Mouse (Mus musculus) hindbrain, embryonic 11.5 days (tissue): ENCODE results near the gene Vill. TPM values are rescaled to one million over a fixed set of nuclear protein-coding genes. Genes with fewer than 3 reads are reported as not detected.

ENCODE experiments used
- ATAC-seq: fragments of 200-750 bp; cut with Nextera tagmentation; 2 replicates; pipeline ENCODE4 v1.8.0; 2017; ENCODE audit warnings: mild to moderate bottlenecking, moderate TSS enrichment, moderate library complexity; ENCODE audit not compliant: low FRiP score
- DNase-seq: peaks from one replicate; pipeline ENCODE4 v3.0.0-alpha.2; 2015; ENCODE audit warnings: low spot score
- H3K27ac ChIP-seq: fragments of 300-500 bp; sonication (generic); 2 replicates; pipeline ENCODE4 v1.5.1; 2014; ENCODE audit warnings: mild to moderate bottlenecking, low read depth, low read length
- H3K27me3 ChIP-seq: fragments of 300-500 bp; sonication (generic); 2 replicates; pipeline ENCODE4 v1.6.1; 2014; ENCODE audit warnings: mild to moderate bottlenecking, low read length, moderate library complexity, mixed read lengths; ENCODE audit not compliant: control insufficient read depth, insufficient read depth
- H3K36me3 ChIP-seq: fragments of 300-500 bp; sonication (generic); 2 replicates; pipeline ENCODE4 v1.6.1; 2014; ENCODE audit warnings: mild to moderate bottlenecking, low read length, moderate library complexity, mixed read lengths; ENCODE audit not compliant: control insufficient read depth, insufficient read depth
- H3K4me1 ChIP-seq: fragments of 300-500 bp; sonication (generic); replicated peaks from 2 replicates; pipeline ENCODE4 v1.6.1; 2014; ENCODE audit warnings: low read length, mixed read lengths; ENCODE audit not compliant: control insufficient read depth, insufficient read depth
- H3K4me2 ChIP-seq: fragments of 300-500 bp; sonication (generic); replicated peaks from 2 replicates; pipeline ENCODE4 v1.6.1; 2014; ENCODE audit warnings: mild to moderate bottlenecking, low read depth, low read length
- H3K4me3 ChIP-seq: fragments of 300-500 bp; sonication (generic); 2 replicates; pipeline ENCODE4 v1.5.1; 2014; ENCODE audit warnings: low read depth, low read length
- H3K9ac ChIP-seq: fragments of 300-500 bp; sonication (generic); 2 replicates; pipeline ENCODE4 v1.6.1; 2014; ENCODE audit warnings: low read depth, low read length
- H3K9me3 ChIP-seq: fragments of 300-500 bp; sonication (generic); 2 replicates; pipeline ENCODE4 v1.6.1; 2016; ENCODE audit warnings: low read length; ENCODE audit not compliant: control insufficient read depth
- WGBS: fragments of 180-500 bp; shearing (Covaris S2); extraction: QIAGEN DNeasy Blood & Tissue Kit; methylation state at CpG from one replicate; pipeline ENCODE4 v1.1.7; 2014; 5-methylcytosine and 5-hydroxymethylcytosine counted together
- polyA plus RNA-seq: library from polyadenylated mRNA; unstranded; fragments of >200 nt; fragmentation: Nextera tagmentation; extraction: Ambion mirVana; gene quantifications from 2 replicates; pipeline ENCODE4 v1.2.1, GENCODE M21; 2014

Gene Vill
- polyA plus RNA-seq, 1 experiment from 2014 or later: 7.5 TPM

GRCm38 (mm10) chr9:119032538-119032937 is 20.0 kb upstream of the Vill start:
- no peak overlapping the region for H3K27ac ChIP-seq
- H3K4me1 ChIP-seq: 0 out of 2 replicates have a peak, but pooled peaks cover 7% of the 10 kb centered on the region
- no peak overlapping the region for H3K4me3 ChIP-seq
- H3K36me3 ChIP-seq: no peaks in the 10 kb centered on the region
- ATAC-seq (no peak), DNase-seq (no peak)
- WGBS: 47% methylated on average over 9 of the region's 9 CpGs
- no peaks in the 10 kb centered on the region for H3K27me3 ChIP-seq
- H3K4me2 ChIP-seq: no peak overlapping the region
- no peaks in the 10 kb centered on the region for H3K9me3 ChIP-seq
- H3K9ac ChIP-seq: no peak overlapping the region

- ATAC-seq (peak; percentile 36), DNase-seq (peak; percentile 30)
- Histone ChIP-seq H3K9me3 (no peaks in the 10 kb centered on the region), H3K4me1 (0 out of 2 replicates have a peak, but pooled peaks cover 7% of the 10 kb centered on the region), H3K4me3 (no peak overlapping the region), H3K9ac (no peak overlapping the region), H3K36me3 (no peaks in the 10 kb centered on the region), H3K27me3 (no peaks in the 10 kb centered on the region), H3K27ac (no peak overlapping the region), H3K4me2 (no peak overlapping the region)
- WGBS: 70% methylated on average over 19 of the region's 19 CpGs
Observed at GRCm38 (mm10) chr9:119033111-119033921, 19.3 kb upstream of the Vill start.

DNA sequence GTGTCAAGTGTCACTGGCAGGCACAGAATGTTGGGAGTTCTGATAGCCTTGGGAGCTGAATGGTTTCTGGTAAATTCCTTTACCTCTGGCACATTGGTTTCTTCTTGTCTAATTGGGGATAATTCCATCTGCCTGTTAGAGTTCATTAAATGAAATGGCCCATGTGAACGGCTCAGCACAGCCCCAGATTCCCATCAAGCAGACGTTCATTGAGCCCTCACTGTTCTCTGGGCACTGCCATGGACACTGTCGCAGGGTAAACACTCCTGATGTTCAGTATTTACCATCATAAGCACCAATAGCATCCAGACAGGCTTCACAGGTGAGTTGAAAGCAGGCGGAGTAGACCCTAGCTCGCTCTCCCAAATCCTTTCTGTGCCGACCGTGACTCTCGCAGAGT is 18.5 kb upstream of the Vill start:
- Histone ChIP-seq H3K4me3 (no peak overlapping the region), H3K36me3 (no peaks in the 10 kb centered on the region), H3K4me1 (0 out of 2 replicates have a peak, but pooled peaks cover 7% of the 10 kb centered on the region), H3K9me3 (no peaks in the 10 kb centered on the region), H3K9ac (no peak overlapping the region), H3K27me3 (no peaks in the 10 kb centered on the region), H3K4me2 (no peak overlapping the region), H3K27ac (no peak overlapping the region)
- 85% methylated on average over 8 of the region's 8 CpGs for WGBS
- ATAC-seq: no peak
- no peak for DNase-seq

DNA sequence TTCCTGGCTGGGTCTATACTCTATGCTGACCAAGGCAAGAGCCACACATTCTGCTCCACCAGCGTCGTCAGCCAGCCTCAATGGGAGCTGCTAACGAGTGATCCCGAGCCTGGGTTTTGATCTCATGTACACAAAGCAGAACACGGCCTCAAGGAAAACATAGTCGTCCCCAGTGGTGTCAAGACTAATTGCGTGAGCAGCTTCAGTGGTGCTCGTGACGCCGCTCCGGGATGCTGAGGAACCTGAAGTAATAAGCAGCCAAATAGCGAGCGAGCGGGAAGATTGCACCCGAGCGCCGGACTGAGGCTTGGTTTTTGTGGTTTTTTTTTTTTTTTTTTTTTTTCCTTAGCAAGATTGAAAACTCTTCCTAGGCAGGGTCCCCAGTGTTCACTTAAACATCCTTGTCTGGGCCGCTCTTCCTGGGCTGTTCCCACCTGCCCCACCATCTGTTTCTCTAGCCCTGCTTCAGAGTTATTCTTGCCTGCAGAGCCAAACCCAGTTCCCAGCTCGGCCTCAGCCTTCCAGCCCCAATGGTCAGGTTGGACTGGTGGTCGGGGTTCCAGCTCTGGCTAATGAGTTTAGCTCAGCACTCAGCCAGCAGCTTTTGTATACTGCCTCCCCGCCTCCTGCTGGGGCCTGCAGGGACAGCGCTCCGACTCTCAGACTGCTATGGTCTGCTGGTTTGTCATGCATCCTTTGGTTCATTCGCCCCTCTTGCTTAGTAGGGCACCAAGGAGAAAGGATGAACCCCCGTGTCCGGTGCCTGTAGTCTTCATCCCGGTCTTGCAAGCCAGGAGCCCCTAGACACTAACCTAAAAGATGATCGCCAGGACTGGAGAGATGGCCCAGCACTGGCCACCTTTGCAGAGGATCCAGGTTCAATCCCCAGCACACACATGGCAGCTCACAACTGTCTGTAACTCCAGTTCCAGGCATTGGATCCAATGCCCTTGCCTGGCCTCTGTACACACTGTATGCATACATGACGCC is 17.6 kb upstream of the Vill start:
- ATAC-seq: no peak
- no peak overlapping the region for H3K4me3 ChIP-seq
- no peak overlapping the region for H3K9ac ChIP-seq
- WGBS: 75% methylated on average over 29 of the region's 29 CpGs
- H3K36me3 ChIP-seq: no peaks in the 10 kb centered on the region
- H3K27ac ChIP-seq: no peak overlapping the region
- H3K27me3 ChIP-seq: no peaks in the 10 kb centered on the region
- H3K4me2 ChIP-seq: no peak overlapping the region
- H3K4me1 ChIP-seq: 0 out of 2 replicates have a peak, but pooled peaks cover 7% of the 10 kb centered on the region
- no peaks in the 10 kb centered on the region for H3K9me3 ChIP-seq
- no peak for DNase-seq

GRCm38 (mm10) chr9:119035836-119036235 is 16.7 kb upstream of the Vill start:
- H3K4me1 ChIP-seq: 0 out of 2 replicates have a peak, but pooled peaks cover 7% of the 10 kb centered on the region
- no peak overlapping the region for H3K4me2 ChIP-seq
- no peaks in the 10 kb centered on the region for H3K9me3 ChIP-seq
- no peak overlapping the region for H3K27ac ChIP-seq
- no peaks in the 10 kb centered on the region for H3K27me3 ChIP-seq
- no peaks in the 10 kb centered on the region for H3K36me3 ChIP-seq
- no peak overlapping the region for H3K4me3 ChIP-seq
- DNase-seq (no peak), ATAC-seq (no peak)
- WGBS: 77% methylated on average over 7 of the region's 7 CpGs
- H3K9ac ChIP-seq: no peak overlapping the region

- WGBS: 87% methylated on average over 15 of the region's 15 CpGs
- no peak for ATAC-seq
- H3K36me3 ChIP-seq: no peaks in the 10 kb centered on the region
- H3K4me3 ChIP-seq: no peak overlapping the region
- no peak overlapping the region for H3K9ac ChIP-seq
- H3K27ac ChIP-seq: no peak overlapping the region
- H3K4me2 ChIP-seq: no peak overlapping the region
- no peak for DNase-seq
- no peaks in the 10 kb centered on the region for H3K27me3 ChIP-seq
- H3K9me3 ChIP-seq: no peaks in the 10 kb centered on the region
- H3K4me1 ChIP-seq: 0 out of 2 replicates have a peak, but pooled peaks cover 7% of the 10 kb centered on the region
Observed at GRCm38 (mm10) chr9:119037076-119037730, 15.4 kb upstream of the Vill start.

- Histone ChIP-seq H3K4me3 (no peak overlapping the region), H3K9ac (no peak overlapping the region), H3K27me3 (no peaks in the 10 kb centered on the region), H3K9me3 (no peaks in the 10 kb centered on the region), H3K4me1 (0 out of 2 replicates have a peak, but pooled peaks cover 4% of the 10 kb centered on the region), H3K27ac (no peak overlapping the region), H3K4me2 (no peak overlapping the region), H3K36me3 (no peaks in the 10 kb centered on the region)
- 91% methylated on average over 3 of the region's 3 CpGs for WGBS
- DNase-seq (no peak), ATAC-seq (no peak)
Observed at GRCm38 (mm10) chr9:119038574-119038973, 14.0 kb upstream of the Vill start.

DNA sequence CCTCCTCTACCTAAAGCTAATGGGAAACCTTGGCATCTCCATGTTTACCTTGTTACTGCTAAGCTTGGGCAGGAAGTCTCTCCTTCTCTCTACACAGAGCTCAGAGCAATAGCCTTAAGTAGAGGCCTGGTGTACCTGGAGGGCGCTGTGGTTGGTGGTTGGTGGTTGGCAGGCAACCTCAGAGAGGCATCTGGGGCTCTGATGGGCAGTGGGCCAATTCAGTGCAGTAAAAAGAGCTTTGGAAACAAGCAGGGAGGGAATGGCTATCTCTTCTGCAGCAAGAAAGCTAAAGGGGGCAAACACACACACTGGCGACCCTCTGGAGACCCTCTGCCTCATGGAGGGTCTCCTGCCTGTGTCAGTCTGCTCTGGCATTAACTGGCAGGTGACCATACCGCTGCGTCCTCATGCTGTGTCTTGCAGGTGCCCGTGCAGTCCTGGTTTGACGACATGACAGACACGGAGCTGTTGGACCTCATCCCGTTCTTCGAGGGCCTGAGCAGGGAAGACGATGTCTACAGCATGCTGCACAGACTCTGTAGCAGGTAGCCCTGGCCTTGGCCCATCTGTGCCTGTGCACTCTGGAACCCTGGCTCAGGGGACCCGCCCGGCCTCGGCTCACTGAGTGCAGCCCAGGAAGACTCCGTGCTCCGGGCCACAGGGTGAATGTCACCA is 12.3 kb upstream of the Vill start:
- no peaks in the 10 kb centered on the region for H3K4me1 ChIP-seq
- H3K27me3 ChIP-seq: no peaks in the 10 kb centered on the region
- no peak overlapping the region for H3K27ac ChIP-seq
- DNase-seq (no peak), ATAC-seq (no peak)
- H3K9ac ChIP-seq: no peak overlapping the region
- H3K9me3 ChIP-seq: no peaks in the 10 kb centered on the region
- WGBS: 94% methylated on average over 15 of the region's 15 CpGs
- no peak overlapping the region for H3K4me2 ChIP-seq
- no peak overlapping the region for H3K4me3 ChIP-seq
- no peaks in the 10 kb centered on the region for H3K36me3 ChIP-seq
